Mouse (Mus musculus): ENCODE results near the gene Kcnj14. TPM values are rescaled to one million over a fixed set of nuclear protein-coding genes. Genes with fewer than 3 reads are reported as not detected.

The Kcnj14 gene
- total and polyA plus RNA-seq, 3 experiments = 0.39 to 1.3 TPM; not detected in 1

DNA sequence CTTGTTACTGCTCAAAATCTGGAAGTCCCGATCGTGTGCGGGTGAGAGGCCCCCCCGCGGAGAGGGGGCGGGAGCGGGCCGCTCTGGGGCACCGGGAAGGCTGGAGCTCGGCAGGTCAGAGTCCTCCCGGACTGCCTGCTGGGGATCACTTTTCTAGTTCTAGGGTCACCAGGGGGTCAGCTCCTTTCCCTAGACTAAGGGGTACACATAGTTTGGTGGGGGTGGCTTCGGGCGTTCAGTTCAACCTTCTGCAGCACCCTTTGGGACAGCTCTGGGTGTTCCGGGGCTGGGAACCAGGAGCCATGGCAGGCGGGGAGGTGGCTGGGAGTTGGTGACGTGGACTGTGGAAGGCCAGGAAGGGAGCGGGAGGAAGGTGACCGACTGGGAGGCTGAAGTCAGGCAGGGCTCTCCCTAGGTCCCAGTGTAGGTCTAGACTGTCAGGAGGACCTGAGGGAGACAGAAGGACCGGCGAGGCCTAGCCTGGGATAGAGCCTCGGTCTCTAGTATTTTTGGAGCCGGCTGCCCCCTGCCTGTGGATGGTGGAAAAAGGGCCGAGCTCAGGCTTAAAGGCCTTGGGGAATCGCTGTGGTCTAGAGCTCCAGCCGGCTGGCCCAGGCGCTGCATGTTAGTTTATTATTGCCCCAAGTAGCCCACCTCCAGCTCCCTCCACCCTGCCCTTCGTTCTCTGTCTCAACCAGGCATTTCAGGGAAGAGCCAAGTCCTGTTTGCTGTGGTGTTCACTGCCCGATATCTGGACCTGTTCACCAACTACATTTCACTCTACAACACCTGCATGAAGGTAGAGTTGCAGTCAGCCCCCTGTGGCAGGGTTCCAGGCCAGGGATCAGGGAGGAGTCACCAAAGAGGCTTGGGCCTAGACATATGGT lies 48.7 kb upstream of the Kcnj14 start:
- peak; percentile 53 for DNase-seq (ENCODE audit: low read depth, low spot score)

DNA sequence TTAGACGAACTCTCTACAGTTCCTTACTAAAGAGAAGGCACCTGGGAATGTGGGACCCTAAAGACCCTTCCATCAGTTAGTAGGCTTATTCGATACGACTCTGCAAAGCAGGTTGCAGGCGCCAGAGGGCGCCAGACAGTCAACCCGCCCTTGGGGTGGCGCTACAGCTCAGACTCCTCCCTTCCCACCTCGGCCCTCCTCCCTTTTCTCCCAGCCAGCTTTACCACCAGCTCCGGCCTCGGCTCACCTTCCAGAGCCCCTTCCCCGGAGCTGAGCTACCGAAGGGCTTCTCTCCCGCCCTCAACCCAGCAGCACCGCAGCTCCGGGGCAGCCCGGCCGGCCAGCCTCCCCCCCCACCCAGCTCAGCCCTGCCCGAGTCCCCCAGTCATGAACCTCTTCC lies 48.0 kb upstream of the Kcnj14 start, which contains the start of gene Kdelr1:
Gene Kdelr1 (plus strand): TSS at position 149 of the 400 bp plus-strand sequence.
- H3K4me3 ChIP-seq (ENCODE audit: control insufficient read depth in 1 of 2, insufficient read depth in 1 of 2, low read depth in 2 of 2, low read length in 2 of 2) = peak within 1 kb of the TSS; percentile 76 to 86
- TF ChIP-seq HCFC1 (IDR thresholded peaks at IDR 0.05; ENCODE audit: low read depth, low read length) = peak; percentile 42
- TF ChIP-seq CTCF (IDR thresholded peaks at IDR 0.05 in 2 of 3, conservative IDR thresholded peaks at IDR 0.05 in 1 of 3; ENCODE audit: control insufficient read depth in 1 of 3, insufficient read depth in 1 of 3, low read depth in 2 of 3, low read length in 3 of 3, poor library complexity in 1 of 3, severe bottlenecking in 1 of 3) = peak; percentile 93 to 97 (median 95)
- TF ChIP-seq TBP (IDR thresholded peaks at IDR 0.05; ENCODE audit: low read depth, low read length) = 0 out of 2 replicates have a peak, but pooled peaks have one; percentile 49
- no peak for TF ChIP-seq GABPA (IDR thresholded peaks at IDR 0.05; ENCODE audit: low read depth, low read length)
- TF ChIP-seq TCF12 (IDR thresholded peaks at IDR 0.05; ENCODE audit: low read depth, low read length) = 0 out of 2 replicates have a peak, but pooled peaks have one; percentile 38
- TF ChIP-seq MYB (IDR thresholded peaks at IDR 0.05; ENCODE audit: low read depth, low read length) = no peak
- TF ChIP-seq ZC3H11A (IDR thresholded peaks at IDR 0.05; ENCODE audit: low read depth, low read length) = no peak
- TF ChIP-seq MAZ (IDR thresholded peaks at IDR 0.05; ENCODE audit: low read depth, low read length) = peak; percentile 75
- TF ChIP-seq RAD21 (IDR thresholded peaks at IDR 0.05; ENCODE audit: low read depth, low read length) = peak; percentile 48
- peak; percentile 86 for TF ChIP-seq SMC3 (IDR thresholded peaks at IDR 0.05; ENCODE audit: low read depth, low read length)
- peak; percentile 66 for TF ChIP-seq NELFE (IDR thresholded peaks at IDR 0.05; ENCODE audit: low read depth, low read length)
- no peak for TF ChIP-seq CHD1 (IDR thresholded peaks at IDR 0.05; ENCODE audit: low read depth, low read length)
- TF ChIP-seq ZMIZ1 (IDR thresholded peaks at IDR 0.05; ENCODE audit: low read depth, low read length) = peak; percentile 54; the same call in 1 of the 2 replicates
- TF ChIP-seq POLR2A (IDR thresholded peaks at IDR 0.05; ENCODE audit: control insufficient read depth in 1 of 2, insufficient read depth in 1 of 2, low read depth in 1 of 2, low read length in 2 of 2, poor library complexity in 1 of 2) = peak in 1 of 2 experiments; percentile 72; a peak in 2 of 4 replicates
- peak; percentile 66; the same call in 1 of the 2 replicates for TF ChIP-seq POLR2AphosphoS2 (IDR thresholded peaks at IDR 0.05; ENCODE audit: low read length)
- H3K27ac ChIP-seq (ENCODE audit: control insufficient read depth, low read depth, low read length) = peak within 1 kb of the TSS; percentile 46
- peaks cover 0 to 7% of the 10 kb centered on the region in 2 experiments; a peak in 2 of 4 replicates for H3K4me1 ChIP-seq (ENCODE audit: control insufficient read depth in 1 of 2, insufficient read depth in 2 of 2, low read length in 2 of 2)
- no peaks in the 10 kb centered on the region for H3K9me3 ChIP-seq (replicated peaks; ENCODE audit: insufficient read depth, low read length)
- H3K79me2 ChIP-seq (ENCODE audit: control insufficient read depth, insufficient read depth, low read length, poor library complexity) = peaks cover 11% of the 10 kb centered on the region
- H3K36me3 ChIP-seq (ENCODE audit: control insufficient read depth in 1 of 2, insufficient read depth in 2 of 2, low read length in 2 of 2) = peaks cover 0 to 2% of the 10 kb centered on the region in 2 experiments; a peak in 2 of 4 replicates
- peak; percentile 89 for DNase-seq (ENCODE audit: low read depth, low spot score)
- peak within 1 kb of the TSS; percentile 97 for H3K9ac ChIP-seq (ENCODE audit: control insufficient read depth, low read depth, low read length, poor library complexity, severe bottlenecking)
- H3K27me3 ChIP-seq (ENCODE audit: control insufficient read depth in 1 of 2, insufficient read depth in 2 of 2, low read length in 2 of 2) = no peaks in the 10 kb centered on the region; a peak in 1 of 4 replicates

More for the DNA sequence above, 48.7 kb upstream of the Kcnj14 start:
- peaks cover 2% of the 10 kb centered on the region in 2 experiments; a peak in 2 of 4 replicates for H3K36me3 ChIP-seq (ENCODE audit: control insufficient read depth in 1 of 2, insufficient read depth in 2 of 2, low read length in 2 of 2)
- H3K4me3 ChIP-seq (ENCODE audit: control insufficient read depth in 1 of 2, insufficient read depth in 1 of 2, low read depth in 2 of 2, low read length in 2 of 2) = peak overlapping the region; percentile 76 to 86
- TF ChIP-seq USF1 (IDR thresholded peaks at IDR 0.05; ENCODE audit: low read depth, low read length) = no peak
- peak; percentile 70; the same call in 1 of the 2 replicates for TF ChIP-seq SIN3A (IDR thresholded peaks at IDR 0.05; ENCODE audit: low read length)
- no peak for TF ChIP-seq USF2 (IDR thresholded peaks at IDR 0.05; ENCODE audit: borderline replicate concordance in 1 of 2, insufficient read depth in 1 of 2, low read depth in 1 of 2, low read length in 2 of 2)
- 0 out of 2 replicates have a peak, but pooled peaks have one; percentile 19 for TF ChIP-seq MAX (IDR thresholded peaks at IDR 0.05; ENCODE audit: low read length)
- TF ChIP-seq JUND (IDR thresholded peaks at IDR 0.05; ENCODE audit: low read depth, low read length) = no peak
- TF ChIP-seq MXI1 (IDR thresholded peaks at IDR 0.05; ENCODE audit: low read depth, low read length) = peak; percentile 58
- 0 out of 2 replicates have a peak, but pooled peaks have one; percentile 20 for TF ChIP-seq TBP (IDR thresholded peaks at IDR 0.05; ENCODE audit: low read depth, low read length)
- TF ChIP-seq CHD1 (IDR thresholded peaks at IDR 0.05; ENCODE audit: low read depth, low read length) = peak; percentile 98
- TF ChIP-seq HCFC1 (IDR thresholded peaks at IDR 0.05; ENCODE audit: low read depth, low read length) = peak; percentile 69
- no peak; the same call in 1 of the 2 replicates for TF ChIP-seq POLR2AphosphoS2 (IDR thresholded peaks at IDR 0.05; ENCODE audit: low read length)
- no peak for TF ChIP-seq MYB (IDR thresholded peaks at IDR 0.05; ENCODE audit: low read depth, low read length)
- 0 out of 4 replicates have a peak, but pooled peaks of 1 of the 2 experiments have one; percentile 11 for TF ChIP-seq EP300 (IDR thresholded peaks at IDR 0.05; ENCODE audit: low read depth in 1 of 2, low read length in 2 of 2)
- 0 out of 2 replicates have a peak, but pooled peaks have one; percentile 41 for TF ChIP-seq ELF1 (IDR thresholded peaks at IDR 0.05; ENCODE audit: low read depth, low read length)
- TF ChIP-seq UBTF (IDR thresholded peaks at IDR 0.05; ENCODE audit: borderline replicate concordance, insufficient read depth, low read depth, low read length) = peak; percentile 100
- peak in 1 of 3 experiments; percentile 21; a peak in 2 of 6 replicates for TF ChIP-seq CTCF (IDR thresholded peaks at IDR 0.05 in 2 of 3, conservative IDR thresholded peaks at IDR 0.05 in 1 of 3; ENCODE audit: control insufficient read depth in 1 of 3, insufficient read depth in 1 of 3, low read depth in 2 of 3, low read length in 3 of 3, poor library complexity in 1 of 3, severe bottlenecking in 1 of 3)
- TF ChIP-seq MAZ (IDR thresholded peaks at IDR 0.05; ENCODE audit: low read depth, low read length) = 0 out of 2 replicates have a peak, but pooled peaks have one; percentile 46
- H3K9me3 ChIP-seq (replicated peaks; ENCODE audit: insufficient read depth, low read length) = no peaks in the 10 kb centered on the region
- no peaks in the 10 kb centered on the region; a peak in 1 of 4 replicates for H3K27me3 ChIP-seq (ENCODE audit: control insufficient read depth in 1 of 2, insufficient read depth in 2 of 2, low read length in 2 of 2)
- peak overlapping the region; percentile 46 for H3K27ac ChIP-seq (ENCODE audit: control insufficient read depth, low read depth, low read length)
- H3K79me2 ChIP-seq (ENCODE audit: control insufficient read depth, insufficient read depth, low read length, poor library complexity) = peaks cover 11% of the 10 kb centered on the region
- peak overlapping the region; percentile 97 for H3K9ac ChIP-seq (ENCODE audit: control insufficient read depth, low read depth, low read length, poor library complexity, severe bottlenecking)
- peaks cover 0 to 7% of the 10 kb centered on the region in 2 experiments; a peak in 2 of 4 replicates for H3K4me1 ChIP-seq (ENCODE audit: control insufficient read depth in 1 of 2, insufficient read depth in 2 of 2, low read length in 2 of 2)
